Mouse (Mus musculus): Measurements from ENCODE around the gene Tnfrsf1b. TPM values are rescaled to one million over a fixed set of nuclear protein-coding genes. Genes with fewer than 3 reads are reported as not detected.

Gene Tnfrsf1b
- polyA plus RNA-seq, 1 experiment from 2014 or later = 3.2 TPM

DNA sequence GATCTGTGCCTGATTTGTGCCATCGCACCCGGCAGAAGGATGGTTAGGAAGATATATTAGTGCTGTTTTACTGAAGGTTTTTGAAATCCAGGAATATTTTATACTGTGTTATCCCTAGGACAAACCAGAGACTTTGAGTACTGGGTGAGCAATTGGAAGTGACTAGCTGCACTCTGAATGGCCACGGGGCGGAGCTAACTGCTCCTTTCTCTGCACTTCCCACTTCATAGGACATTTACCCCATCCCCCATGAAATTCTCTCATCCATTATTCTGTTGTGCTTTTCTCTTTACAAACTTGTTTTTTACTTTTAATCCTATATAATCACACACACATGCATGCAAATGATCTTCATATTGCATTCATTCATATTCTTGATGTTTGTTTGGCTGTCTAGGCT lies 50.1 kb downstream of the Tnfrsf1b start:
- whole genome bisulfite sequencing = 81% methylated on average over 4 of the region's 4 CpGs
- Histone ChIP-seq H3K27me3 (ENCODE audit: control insufficient read depth, insufficient read depth, low read length) (no peaks in the 10 kb centered on the region), H3K4me3 (ENCODE audit: low read depth, low read length) (no peak overlapping the region), H3K36me3 (ENCODE audit: control insufficient read depth, insufficient read depth, low read length) (no peaks in the 10 kb centered on the region; the same call in 1 of the 2 replicates), H3K9ac (replicated peaks; ENCODE audit: low read depth, low read length) (no peak overlapping the region), H3K9me3 (ENCODE audit: control insufficient read depth, low read depth, low read length) (no peaks in the 10 kb centered on the region), H3K4me2 (replicated peaks; ENCODE audit: low read depth, low read length) (no peak overlapping the region), H3K4me1 (ENCODE audit: control insufficient read depth, insufficient read depth, low read length) (peaks cover 11% of the 10 kb centered on the region; the same call in 1 of the 2 replicates), H3K27ac (ENCODE audit: low read length) (no peak overlapping the region)
- no peak for ATAC-seq (ENCODE audit: insufficient number of reproducible peaks, insufficient read depth, low FRiP score, low read depth)

DNA sequence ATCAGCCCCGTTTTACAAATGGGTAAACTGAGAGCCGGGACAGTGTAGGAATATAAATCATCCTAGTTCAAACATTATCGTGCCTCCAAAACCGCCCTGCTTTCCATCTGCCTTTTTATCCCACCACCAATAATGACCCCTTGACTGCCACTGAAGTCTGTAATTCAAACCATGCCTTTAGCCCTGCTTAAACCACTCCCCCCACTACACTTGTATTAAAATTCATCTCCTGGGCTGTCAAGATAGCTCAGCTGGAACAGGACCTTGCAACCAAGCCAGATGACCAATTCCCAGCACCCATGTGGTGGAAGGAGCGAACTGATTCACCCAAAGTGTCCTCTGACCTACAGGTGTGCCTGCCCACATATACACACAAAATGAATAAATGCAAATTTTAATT lies 51.5 kb downstream of the Tnfrsf1b start:
- Histone ChIP-seq H3K4me2 (replicated peaks; ENCODE audit: low read depth, low read length) (peak overlapping the region; percentile 25; the same call in 1 of the 2 replicates), H3K4me1 (ENCODE audit: control insufficient read depth, insufficient read depth, low read length) (peaks cover 8% of the 10 kb centered on the region; the same call in 1 of the 2 replicates), H3K36me3 (ENCODE audit: control insufficient read depth, insufficient read depth, low read length) (no peaks in the 10 kb centered on the region; the same call in 1 of the 2 replicates), H3K9ac (replicated peaks; ENCODE audit: low read depth, low read length) (no peak overlapping the region; the same call in 1 of the 2 replicates), H3K27me3 (ENCODE audit: control insufficient read depth, insufficient read depth, low read length) (no peaks in the 10 kb centered on the region), H3K4me3 (ENCODE audit: low read depth, low read length) (peak overlapping the region; percentile 93; the same call in 1 of the 2 replicates), H3K9me3 (ENCODE audit: control insufficient read depth, low read depth, low read length) (no peaks in the 10 kb centered on the region), H3K27ac (ENCODE audit: low read length) (no peak overlapping the region)
- WGBS = 18% methylated on average over 5 of the region's 5 CpGs
- no peak for ATAC-seq (ENCODE audit: insufficient number of reproducible peaks, insufficient read depth, low FRiP score, low read depth)

GRCm38 (mm10) chr4:145194559-145195162 lies 52.0 kb downstream of the Tnfrsf1b start, which contains the start of gene Vps13d:
Vps13d (minus strand) TSS chr4:145195005.
- Histone ChIP-seq H3K27me3 (ENCODE audit: control insufficient read depth, insufficient read depth, low read length) (no peaks in the 10 kb centered on the region), H3K4me1 (ENCODE audit: control insufficient read depth, insufficient read depth, low read length) (peaks cover 6% of the 10 kb centered on the region; the same call in 1 of the 2 replicates), H3K4me3 (ENCODE audit: low read depth, low read length) (peak within 1 kb of the TSS; percentile 93), H3K4me2 (replicated peaks; ENCODE audit: low read depth, low read length) (peak within 1 kb of the TSS; percentile 81), H3K9me3 (ENCODE audit: control insufficient read depth, low read depth, low read length) (no peaks in the 10 kb centered on the region), H3K9ac (replicated peaks; ENCODE audit: low read depth, low read length) (peak within 1 kb of the TSS; percentile 89), H3K36me3 (ENCODE audit: control insufficient read depth, insufficient read depth, low read length) (no peaks in the 10 kb centered on the region; the same call in 1 of the 2 replicates), H3K27ac (ENCODE audit: low read length) (peak within 1 kb of the TSS; percentile 16)
- WGBS = 0% methylated on average over 53 of the region's 53 CpGs
- peak; percentile 88 for ATAC-seq (ENCODE audit: insufficient number of reproducible peaks, insufficient read depth, low FRiP score, low read depth)

DNA sequence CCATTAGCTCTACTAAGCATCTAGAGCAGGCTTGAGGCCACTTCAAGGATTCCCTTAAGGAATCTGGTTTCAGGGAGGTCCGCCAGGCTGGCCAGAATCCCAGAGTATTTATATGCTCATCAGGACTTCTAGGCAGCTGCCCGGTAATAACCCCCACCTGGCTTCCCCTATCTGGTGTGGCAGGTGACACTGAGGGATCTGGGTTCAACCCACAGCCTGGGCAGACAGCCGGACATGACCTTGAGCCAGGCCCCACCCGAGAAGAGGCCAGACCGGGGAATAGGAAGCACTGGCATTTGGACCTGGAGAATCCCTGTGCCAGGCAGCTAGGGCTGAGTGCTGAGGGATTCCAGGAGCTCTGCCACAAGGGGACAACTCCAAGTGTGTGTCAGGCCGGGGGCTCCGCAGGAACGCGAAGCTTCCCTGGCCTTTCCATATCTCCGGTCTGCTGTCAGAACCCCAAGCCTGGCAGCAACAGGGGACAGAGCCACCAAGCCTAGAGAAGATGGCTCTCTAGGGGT lies 52.6 kb downstream of the Tnfrsf1b start:
- H3K9me3 ChIP-seq (ENCODE audit: control insufficient read depth, low read depth, low read length) = no peaks in the 10 kb centered on the region
- H3K27me3 ChIP-seq (ENCODE audit: control insufficient read depth, insufficient read depth, low read length) = no peaks in the 10 kb centered on the region
- peak overlapping the region; percentile 81 for H3K4me2 ChIP-seq (replicated peaks; ENCODE audit: low read depth, low read length)
- H3K4me3 ChIP-seq (ENCODE audit: low read depth, low read length) = peak overlapping the region; percentile 93
- H3K36me3 ChIP-seq (ENCODE audit: control insufficient read depth, insufficient read depth, low read length) = no peaks in the 10 kb centered on the region; the same call in 1 of the 2 replicates
- H3K9ac ChIP-seq (replicated peaks; ENCODE audit: low read depth, low read length) = peak overlapping the region; percentile 89
- H3K27ac ChIP-seq (ENCODE audit: low read length) = peak overlapping the region; percentile 16
- ATAC-seq (ENCODE audit: insufficient number of reproducible peaks, insufficient read depth, low FRiP score, low read depth) = peak; percentile 14; the same call in 1 of the 2 replicates
- WGBS = under 1% methylated on average over 10 of the region's 10 CpGs
- peaks cover 6% of the 10 kb centered on the region; the same call in 1 of the 2 replicates for H3K4me1 ChIP-seq (ENCODE audit: control insufficient read depth, insufficient read depth, low read length)

DNA sequence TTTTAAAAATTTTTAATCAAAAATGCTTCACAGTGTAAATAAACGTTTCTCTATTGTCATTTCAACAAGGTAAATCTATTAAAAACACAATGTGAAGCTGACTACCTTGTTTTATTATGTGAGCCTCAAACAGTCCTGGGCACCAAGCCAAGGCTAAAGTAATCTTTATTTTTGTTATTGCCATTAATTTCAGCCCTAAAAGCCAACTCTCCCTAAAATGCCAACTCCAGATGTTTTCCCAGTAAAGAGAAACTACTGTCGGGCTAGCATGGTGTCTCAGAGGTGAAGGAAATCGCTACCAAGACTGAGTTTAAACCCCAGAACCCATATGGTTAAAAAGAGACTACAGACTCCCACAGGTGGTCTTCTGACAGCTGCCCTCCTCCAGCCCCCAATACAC lies 53.3 kb downstream of the Tnfrsf1b start:
- 0 out of 2 replicates have a peak overlapping the region, but pooled peaks have one; percentile 89 for H3K9ac ChIP-seq (replicated peaks; ENCODE audit: low read depth, low read length)
- peak overlapping the region; percentile 16; the same call in 1 of the 2 replicates for H3K27ac ChIP-seq (ENCODE audit: low read length)
- H3K27me3 ChIP-seq (ENCODE audit: control insufficient read depth, insufficient read depth, low read length) = no peaks in the 10 kb centered on the region
- ATAC-seq (ENCODE audit: insufficient number of reproducible peaks, insufficient read depth, low FRiP score, low read depth) = no peak
- H3K4me3 ChIP-seq (ENCODE audit: low read depth, low read length) = peak overlapping the region; percentile 93
- H3K36me3 ChIP-seq (ENCODE audit: control insufficient read depth, insufficient read depth, low read length) = peaks cover 5% of the 10 kb centered on the region; the same call in 1 of the 2 replicates
- 13% methylated on average over 3 of the region's 3 CpGs for WGBS
- peaks cover 6% of the 10 kb centered on the region; the same call in 1 of the 2 replicates for H3K4me1 ChIP-seq (ENCODE audit: control insufficient read depth, insufficient read depth, low read length)
- H3K9me3 ChIP-seq (ENCODE audit: control insufficient read depth, low read depth, low read length) = no peaks in the 10 kb centered on the region
- H3K4me2 ChIP-seq (replicated peaks; ENCODE audit: low read depth, low read length) = peak overlapping the region; percentile 81

GRCm38 (mm10) chr4:145192686-145193085 lies 54.0 kb downstream of the Tnfrsf1b start:
- H3K27ac ChIP-seq (ENCODE audit: low read length) = no peak overlapping the region
- no peaks in the 10 kb centered on the region for H3K27me3 ChIP-seq (ENCODE audit: control insufficient read depth, insufficient read depth, low read length)
- no peak overlapping the region for H3K4me3 ChIP-seq (ENCODE audit: low read depth, low read length)
- no peak for ATAC-seq (ENCODE audit: insufficient number of reproducible peaks, insufficient read depth, low FRiP score, low read depth)
- H3K9me3 ChIP-seq (ENCODE audit: control insufficient read depth, low read depth, low read length) = no peaks in the 10 kb centered on the region
- peaks cover 6% of the 10 kb centered on the region; the same call in 1 of the 2 replicates for H3K4me1 ChIP-seq (ENCODE audit: control insufficient read depth, insufficient read depth, low read length)
- peaks cover 6% of the 10 kb centered on the region; the same call in 1 of the 2 replicates for H3K36me3 ChIP-seq (ENCODE audit: control insufficient read depth, insufficient read depth, low read length)
- no peak overlapping the region for H3K4me2 ChIP-seq (replicated peaks; ENCODE audit: low read depth, low read length)
- H3K9ac ChIP-seq (replicated peaks; ENCODE audit: low read depth, low read length) = no peak overlapping the region

GRCm38 (mm10) chr4:145188561-145188960 lies 58.1 kb downstream of the Tnfrsf1b start:
- Histone ChIP-seq H3K4me3 (ENCODE audit: low read depth, low read length) (no peak overlapping the region), H3K4me1 (ENCODE audit: control insufficient read depth, insufficient read depth, low read length) (peaks cover 6% of the 10 kb centered on the region; the same call in 1 of the 2 replicates), H3K36me3 (ENCODE audit: control insufficient read depth, insufficient read depth, low read length) (peaks cover 27% of the 10 kb centered on the region), H3K4me2 (replicated peaks; ENCODE audit: low read depth, low read length) (no peak overlapping the region), H3K27ac (ENCODE audit: low read length) (no peak overlapping the region), H3K27me3 (ENCODE audit: control insufficient read depth, insufficient read depth, low read length) (no peaks in the 10 kb centered on the region), H3K9me3 (ENCODE audit: control insufficient read depth, low read depth, low read length) (no peaks in the 10 kb centered on the region; the same call in 1 of the 2 replicates), H3K9ac (replicated peaks; ENCODE audit: low read depth, low read length) (no peak overlapping the region)
- ATAC-seq (ENCODE audit: insufficient number of reproducible peaks, insufficient read depth, low FRiP score, low read depth) = no peak

DNA sequence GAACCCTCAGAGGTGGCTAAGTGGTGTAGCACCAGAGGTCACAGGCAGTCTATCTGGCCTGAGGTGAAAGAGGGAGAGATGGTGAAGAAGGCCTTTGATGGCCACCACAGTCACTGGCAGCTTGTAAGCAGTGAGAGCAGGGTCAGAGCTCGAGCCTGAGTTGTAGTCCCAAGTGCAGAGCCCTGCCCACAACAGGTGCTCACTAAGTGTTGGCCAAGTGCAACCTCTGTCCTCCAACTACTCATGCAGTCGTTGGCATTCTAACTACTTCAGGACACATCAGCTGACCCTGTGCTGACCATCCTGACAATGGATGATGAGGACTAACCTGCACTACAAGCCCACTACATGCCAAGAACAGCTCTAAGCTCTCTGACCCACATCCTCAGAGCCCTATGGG lies 59.1 kb downstream of the Tnfrsf1b start:
- WGBS = 80% methylated on average over 2 of the region's 2 CpGs
- Histone ChIP-seq H3K4me3 (ENCODE audit: low read depth, low read length) (no peak overlapping the region), H3K27ac (ENCODE audit: low read length) (no peak overlapping the region), H3K27me3 (ENCODE audit: control insufficient read depth, insufficient read depth, low read length) (no peaks in the 10 kb centered on the region), H3K36me3 (ENCODE audit: control insufficient read depth, insufficient read depth, low read length) (peaks cover 27% of the 10 kb centered on the region), H3K4me2 (replicated peaks; ENCODE audit: low read depth, low read length) (no peak overlapping the region), H3K9me3 (ENCODE audit: control insufficient read depth, low read depth, low read length) (no peaks in the 10 kb centered on the region; the same call in 1 of the 2 replicates), H3K4me1 (ENCODE audit: control insufficient read depth, insufficient read depth, low read length) (peaks cover 1% of the 10 kb centered on the region; the same call in 1 of the 2 replicates), H3K9ac (replicated peaks; ENCODE audit: low read depth, low read length) (no peak overlapping the region)
- ATAC-seq (ENCODE audit: insufficient number of reproducible peaks, insufficient read depth, low FRiP score, low read depth) = 0 out of 2 replicates have a peak, but pooled peaks have one; percentile 10

Data from stomach, embryonic 14.5 days (tissue).